Comparison of ENCODE assay signal across 14 mouse cellular contexts in genomic region chr5:129025048-129025447, GRCm38 (mm10). TPM values are rescaled to one million over a fixed set of nuclear protein-coding genes. Genes with fewer than 3 reads are reported as not detected.
DNase-seq lines count a peak whose midpoint lies in the region; ATAC-seq and TF ChIP-seq lines count a peak whose summit lies in the region.
"Had no signal": no experiment of that assay in that cellular context is flagged by ENCODE, and none has a peak within 500 bp of the region (broad histone marks: within the 10 kb centered on the region; RNA-seq: fewer than 3 reads in every experiment).

No protein-coding gene starts in this region.

- DNase-seq in hindbrain, postnatal 0 days (ENCODE audit: low spot score), result no peak
- DNase-seq in hindbrain, embryonic 10.5 days (ENCODE audit: low spot score), result no peak
- DNase-seq in neural tube, embryonic 10.5 days (ENCODE audit: extremely low spot score, low spot score), result peak; percentile 37
- no peak for DNase-seq in heart, postnatal 10 days
- DNase-seq: adrenal gland, postnatal 25 days; spleen, adult 18-20 months had no signal

- H3K9me3 ChIP-seq in hindbrain, postnatal 0 days (ENCODE audit: low read length), result no peaks in the 10 kb centered on the region
- H3K9me3 ChIP-seq in hindbrain, embryonic 10.5 days, result no peaks in the 10 kb centered on the region
- H3K9me3 ChIP-seq in neural tube, embryonic 15.5 days (replicated peaks), result no peaks in the 10 kb centered on the region
- H3K9me3 ChIP-seq: forebrain, embryonic 12.5 days; neural tube, embryonic 13.5 days had no signal

- no peak for ATAC-seq in hindbrain, postnatal 0 days
- no peak for ATAC-seq in neural tube, embryonic 15.5 days (ENCODE audit: low FRiP score)
- ATAC-seq in common myeloid progenitor, adult 5-6 weeks (replicated peaks; ENCODE audit: low read depth, poor library complexity, severe bottlenecking), result peak; percentile 37; the same call in 1 of the 2 replicates
- ATAC-seq in activated CD4-positive, CD25-positive, alpha-beta regulatory T cell, adult 4 months, result no peak
- ATAC-seq: CD4-positive, CD25-positive, alpha-beta regulatory T cell, adult 4 months had no signal

- no peak overlapping the region for H3K4me3 ChIP-seq in hindbrain, postnatal 0 days (ENCODE audit: low read length)
- no peak overlapping the region for H3K4me3 ChIP-seq in hindbrain, embryonic 10.5 days
- no peak overlapping the region for H3K4me3 ChIP-seq in neural tube, embryonic 15.5 days (replicated peaks)
- H3K4me3 ChIP-seq: forebrain, embryonic 12.5 days; neural tube, embryonic 13.5 days had no signal

- peak; percentile 34 for TF ChIP-seq CTCF in hindbrain, postnatal 0 days (IDR thresholded peaks at IDR 0.05; ENCODE audit: low read depth)

- WGBS in hindbrain, postnatal 0 days, result 46% methylated on average over 2 of the region's 2 CpGs
- 47% methylated on average over 2 of the region's 2 CpGs for WGBS in hindbrain, embryonic 10.5 days
- WGBS in neural tube, embryonic 15.5 days, result 24% methylated on average over 2 of the region's 2 CpGs

- H3K36me3 ChIP-seq in hindbrain, postnatal 0 days (ENCODE audit: insufficient read depth, low read length), result no peaks in the 10 kb centered on the region; the same call in 1 of the 2 replicates
- H3K36me3 ChIP-seq in hindbrain, embryonic 10.5 days, result peaks cover 62% of the 10 kb centered on the region
- peaks cover 23% of the 10 kb centered on the region for H3K36me3 ChIP-seq in neural tube, embryonic 15.5 days

- intact Hi-C loops in heart, postnatal 10 days (cut with DNase I), result no loop called here

- H3K9ac ChIP-seq in hindbrain, postnatal 0 days (replicated peaks; ENCODE audit: low read length), result no peak overlapping the region
- no peak overlapping the region for H3K9ac ChIP-seq in neural tube, embryonic 15.5 days (replicated peaks)
- H3K9ac ChIP-seq: forebrain, embryonic 12.5 days; neural tube, embryonic 13.5 days had no signal

- no peak overlapping the region for H3K4me2 ChIP-seq in hindbrain, postnatal 0 days (ENCODE audit: low read depth, low read length)
- H3K4me2 ChIP-seq in neural tube, embryonic 15.5 days, result no peak overlapping the region
- H3K4me2 ChIP-seq: forebrain, embryonic 12.5 days; heart, embryonic 11.5 days; midbrain, embryonic 11.5 days; neural tube, embryonic 13.5 days had no signal

- no peaks in the 10 kb centered on the region for H3K27me3 ChIP-seq in hindbrain, postnatal 0 days (ENCODE audit: insufficient read depth, low read length)
- H3K27me3 ChIP-seq in hindbrain, embryonic 10.5 days (ENCODE audit: insufficient read depth, poor library complexity, severe bottlenecking), result no peaks in the 10 kb centered on the region
- H3K27me3 ChIP-seq in neural tube, embryonic 15.5 days (replicated peaks), result no peaks in the 10 kb centered on the region
- H3K27me3 ChIP-seq: forebrain, embryonic 12.5 days; neural tube, embryonic 13.5 days had no signal

- H3K4me1 ChIP-seq in hindbrain, postnatal 0 days (ENCODE audit: insufficient read depth, low read length), result 0 out of 2 replicates have a peak, but pooled peaks cover 4% of the 10 kb centered on the region
- peaks cover 12% of the 10 kb centered on the region; the same call in 1 of the 2 replicates for H3K4me1 ChIP-seq in hindbrain, embryonic 10.5 days (replicated peaks)
- H3K4me1 ChIP-seq in neural tube, embryonic 15.5 days, result peaks cover 13% of the 10 kb centered on the region

- no peak overlapping the region for H3K27ac ChIP-seq in hindbrain, postnatal 0 days
- H3K27ac ChIP-seq in hindbrain, embryonic 10.5 days, result no peak overlapping the region
- no peak overlapping the region for H3K27ac ChIP-seq in neural tube, embryonic 15.5 days (replicated peaks)
- H3K27ac ChIP-seq: forebrain, embryonic 12.5 days; neural tube, embryonic 13.5 days had no signal

RNA-seq across cellular contexts. Expression of gene Ran, which starts 5.2 kb away (rescaled TPM):
- total RNA-seq in hindbrain, postnatal 0 days (2014; rRNA removed), result 156 and 159 TPM in 2 replicates
- 304 and 314 TPM in 2 replicates for polyA plus RNA-seq in hindbrain, postnatal 0 days (2015; fragmentation: Nextera tagmentation; extraction: Ambion mirVana)
- 886 and 980 TPM in 2 replicates for polyA plus RNA-seq in hindbrain, embryonic 10.5 days (2016; fragmentation: Nextera tagmentation; extraction: Ambion mirVana)
- polyA plus RNA-seq in neural tube, embryonic 15.5 days (2015; fragmentation: Nextera tagmentation; extraction: Ambion mirVana), result 311 and 368 TPM in 2 replicates
- 494 and 900 TPM in 2 replicates for total RNA-seq in common myeloid progenitor, adult 5-6 weeks (2017)
- 100 to 1,000 TPM; 320 to 324 TPM for polyA plus RNA-seq in activated CD4-positive, CD25-positive, alpha-beta regulatory T cell, adult 4 months (2017; shearing (Covaris generic))
- 100 to 1,000 TPM; 121 TPM for total RNA-seq in heart, postnatal 10 days (2021)

RNA-seq across cellular contexts. Expression of gene Stx2, which starts 16.7 kb away (rescaled TPM):
- total RNA-seq in hindbrain, postnatal 0 days (2014; rRNA removed), result 14.1 and 16.3 TPM in 2 replicates
- polyA plus RNA-seq in hindbrain, postnatal 0 days (2015; fragmentation: Nextera tagmentation; extraction: Ambion mirVana), result 11.9 and 15.0 TPM in 2 replicates
- polyA plus RNA-seq in hindbrain, embryonic 10.5 days (2016; fragmentation: Nextera tagmentation; extraction: Ambion mirVana), result 25.9 and 26.7 TPM in 2 replicates
- polyA plus RNA-seq in neural tube, embryonic 15.5 days (2015; fragmentation: Nextera tagmentation; extraction: Ambion mirVana), result 20.1 and 20.5 TPM in 2 replicates
- total RNA-seq in common myeloid progenitor, adult 5-6 weeks (2017), result 38.6 and 74.1 TPM in 2 replicates
- polyA plus RNA-seq in activated CD4-positive, CD25-positive, alpha-beta regulatory T cell, adult 4 months (2017; shearing (Covaris generic)), result 1 to 10 TPM in 1 of 2 experiments, under 1 TPM in 1; 0.88 to 3.0 TPM
- total RNA-seq in heart, postnatal 10 days (2021), result 10 to 100 TPM; 20.0 to 23.2 TPM
